Mouse (Mus musculus) WW6 (cell line): ENCODE data around the gene Slc22a23.
"Not testable (repeated sequence)": the region's sequence is repeated elsewhere in the genome, so short reads cannot be mapped to it uniquely, and the experiment has no call there.

ENCODE experiments used
- DNase-seq: peaks from one replicate; pipeline ENCODE4 v3.0.0-alpha.2; 2013; ENCODE audit warnings: low read depth, low spot score

The Slc22a23 gene

DNA sequence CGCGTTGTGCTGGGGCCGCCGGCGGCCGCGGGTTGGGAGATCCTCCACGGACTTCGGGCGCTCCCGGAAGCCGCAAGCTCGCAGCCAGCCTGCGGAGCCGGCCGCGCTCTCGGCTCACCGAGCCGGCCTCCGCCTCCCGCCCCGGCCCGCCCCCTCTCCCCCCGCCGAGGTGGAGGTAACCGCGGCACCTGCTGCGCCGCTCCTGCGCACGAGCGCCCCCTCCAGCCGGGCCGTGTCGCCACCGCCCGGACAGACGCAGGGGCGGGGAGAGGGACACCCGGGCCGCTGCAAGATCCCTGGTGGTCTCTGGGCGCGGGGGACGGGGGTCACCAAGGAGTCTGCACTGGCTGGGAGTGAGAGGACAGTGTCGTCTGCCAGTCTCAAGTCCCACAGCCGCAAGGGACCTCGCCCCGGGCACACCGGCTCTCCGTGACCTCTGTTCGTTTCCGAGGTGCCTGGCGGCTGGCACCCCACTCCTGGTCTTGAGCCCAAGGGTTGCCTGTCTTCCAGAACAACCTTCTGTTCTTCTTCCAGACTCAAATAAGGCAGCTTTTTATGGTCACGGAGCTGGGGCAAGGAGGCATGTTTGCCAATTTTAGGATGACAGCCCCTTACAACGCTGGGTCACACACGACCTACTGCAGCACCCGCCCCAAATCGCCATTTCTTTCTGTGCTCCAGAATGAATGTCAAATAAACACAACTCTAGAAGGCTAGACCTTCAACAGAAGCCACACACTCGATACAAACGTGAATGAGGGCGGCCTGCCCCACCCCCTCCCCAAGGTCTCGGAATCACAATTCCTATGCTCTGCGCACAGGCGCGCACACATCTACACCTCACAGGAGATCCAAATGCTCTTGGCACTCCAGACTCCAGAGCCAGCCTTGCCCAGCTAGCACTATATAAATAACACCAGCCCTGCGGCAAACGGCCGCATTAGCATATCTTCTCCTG lies at the start of gene Slc22a23:
Gene Slc22a23 (minus strand): TSS at position 55 of the 958 bp plus-strand sequence.
- no peak for DNase-seq

DNA sequence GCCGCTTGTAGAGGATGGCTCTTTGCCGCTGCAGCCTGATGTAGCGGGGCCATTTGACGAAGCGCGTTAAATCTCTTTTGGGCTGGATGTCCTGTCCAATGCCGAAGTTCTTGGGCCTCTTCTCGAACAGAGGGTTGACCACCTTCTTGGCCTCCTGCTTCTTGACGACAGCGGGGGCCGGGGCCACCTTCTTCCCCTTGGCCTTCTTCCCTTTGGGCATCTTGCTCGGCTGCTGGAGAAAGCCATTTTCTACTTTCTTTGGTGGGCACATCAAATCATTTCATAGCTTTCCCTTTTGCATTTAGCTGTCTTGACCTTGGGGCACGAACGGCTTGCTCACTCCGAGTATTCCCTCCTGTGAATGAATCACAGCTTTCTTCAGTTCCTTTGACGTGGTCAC lies 49.3 kb upstream of the Slc22a23 start:
- not testable (repeated sequence) for DNase-seq

DNA sequence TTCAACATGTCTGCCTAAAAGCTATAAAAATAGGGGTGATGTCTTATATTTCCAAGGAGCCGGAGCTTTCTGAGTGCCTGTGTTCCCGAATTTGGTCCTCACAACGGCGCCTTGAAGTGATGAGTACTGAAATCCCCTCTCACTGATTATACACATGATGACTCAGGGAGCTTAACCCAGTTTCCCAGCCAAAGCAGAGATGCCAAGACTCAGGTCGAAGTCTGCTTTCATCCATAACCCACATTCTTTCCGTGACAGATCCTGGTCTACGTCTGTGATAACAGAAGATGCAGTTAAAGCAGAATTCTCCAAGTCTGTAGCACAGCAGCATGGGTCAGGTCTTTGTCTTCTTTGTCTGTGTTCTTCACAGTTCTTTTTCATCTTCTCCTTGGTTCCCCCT lies 47.4 kb upstream of the Slc22a23 start:
- DNase-seq = no peak

DNA sequence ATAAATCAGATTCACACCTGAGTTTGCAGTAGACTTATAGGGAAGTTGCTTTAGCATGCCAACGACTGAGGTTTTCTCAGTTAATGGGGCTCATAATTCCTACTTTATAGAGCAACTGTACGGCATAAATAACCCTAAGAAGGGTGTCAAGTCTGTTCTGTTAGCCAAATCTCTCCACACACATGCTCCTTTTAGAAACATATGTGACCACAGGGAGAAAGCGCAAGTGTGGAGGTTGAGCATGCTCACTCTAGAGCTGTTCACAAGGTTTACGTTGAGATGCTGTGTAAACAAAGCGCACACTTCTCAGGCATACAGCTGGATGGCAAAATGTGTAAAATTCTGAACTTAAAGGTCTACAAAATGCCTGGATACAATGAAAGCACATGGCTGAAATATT lies 43.2 kb upstream of the Slc22a23 start:
- no peak for DNase-seq

DNA sequence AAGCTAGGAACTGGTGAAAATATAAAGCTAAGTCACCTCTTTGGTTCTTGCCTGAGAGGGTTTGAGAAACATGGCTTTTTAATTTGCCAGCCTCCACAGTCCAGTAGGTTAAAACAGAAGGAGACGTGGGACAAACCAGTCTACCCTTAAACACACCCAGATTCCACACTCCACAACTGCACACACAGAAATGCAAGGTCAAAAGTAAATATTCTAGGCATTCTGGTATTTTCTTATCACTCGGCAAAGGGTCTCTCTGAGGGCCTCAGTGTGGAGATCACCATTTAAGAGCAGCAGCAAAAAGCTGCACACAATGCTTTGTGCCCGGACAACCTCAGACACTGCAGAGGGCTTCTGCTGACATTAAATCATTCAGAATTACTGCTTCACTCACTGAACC lies 38.4 kb upstream of the Slc22a23 start:
- DNase-seq = no peak

DNA sequence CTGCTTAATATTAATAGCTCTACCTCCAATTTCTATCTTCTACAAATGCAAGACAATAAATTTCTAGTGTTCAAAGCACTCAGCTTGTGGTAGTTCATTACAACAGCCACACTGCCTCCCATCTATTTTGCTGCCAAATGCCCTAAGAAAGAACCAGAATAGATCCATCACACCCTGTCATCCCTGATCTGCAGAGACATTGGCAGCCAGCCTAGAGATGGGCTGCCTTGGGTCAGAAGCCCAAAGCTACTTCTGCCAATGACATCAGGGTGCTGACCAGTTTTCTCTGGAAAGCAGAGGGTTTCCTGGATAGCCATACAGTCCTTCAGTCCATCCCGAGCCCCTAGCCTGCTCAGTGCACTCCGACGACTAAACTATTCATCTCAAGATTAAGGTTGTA lies 33.9 kb upstream of the Slc22a23 start:
- DNase-seq = no peak

DNA sequence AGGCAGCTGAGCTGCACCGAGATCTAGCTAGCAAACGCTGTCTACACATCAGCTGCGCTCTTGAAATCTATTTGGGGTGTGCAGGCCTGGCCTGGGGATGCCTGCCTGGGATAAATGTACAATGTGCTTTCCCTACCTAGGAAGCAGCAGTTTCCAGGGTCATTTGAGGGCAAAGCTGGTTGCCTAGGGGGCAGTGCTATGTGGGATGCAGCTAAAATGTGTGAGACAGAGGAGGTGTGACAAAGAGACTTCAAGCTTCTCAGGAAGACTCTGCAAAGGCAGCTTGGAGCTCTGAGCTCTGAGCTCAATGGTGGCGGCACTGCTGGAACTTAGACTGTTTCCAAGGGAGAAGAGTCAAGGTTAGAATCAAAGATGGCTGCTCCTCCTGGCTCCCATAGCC lies 30.2 kb upstream of the Slc22a23 start:
- no peak for DNase-seq

DNA sequence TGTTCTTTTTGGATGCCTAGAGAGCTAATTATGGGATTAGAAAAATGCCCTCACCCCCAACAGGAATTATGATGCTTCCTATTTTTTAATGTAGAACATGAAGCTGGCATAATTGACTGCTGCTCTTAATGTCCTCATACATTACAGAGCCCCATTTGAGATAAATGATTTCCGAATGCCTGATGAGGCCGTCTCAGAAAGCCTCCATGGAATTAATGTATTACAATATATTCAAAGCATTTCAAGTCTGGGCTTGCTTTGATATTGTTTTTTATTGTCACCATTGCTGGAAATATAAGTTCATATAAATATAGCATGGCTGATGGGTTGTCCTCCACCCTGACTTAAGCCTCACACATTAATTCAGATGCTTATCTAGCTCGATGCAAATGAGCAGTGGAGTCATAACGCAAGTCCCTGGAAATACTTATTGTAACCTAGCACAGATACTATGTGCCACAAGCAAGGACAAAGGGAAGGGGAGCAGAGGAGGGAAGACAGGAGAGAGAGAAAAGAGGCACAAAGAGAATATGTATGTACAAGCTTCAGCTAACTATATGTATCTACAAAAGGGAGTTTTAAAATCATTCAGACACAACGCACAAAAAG lies 28.0 kb upstream of the Slc22a23 start:
- DNase-seq = no peak

DNA sequence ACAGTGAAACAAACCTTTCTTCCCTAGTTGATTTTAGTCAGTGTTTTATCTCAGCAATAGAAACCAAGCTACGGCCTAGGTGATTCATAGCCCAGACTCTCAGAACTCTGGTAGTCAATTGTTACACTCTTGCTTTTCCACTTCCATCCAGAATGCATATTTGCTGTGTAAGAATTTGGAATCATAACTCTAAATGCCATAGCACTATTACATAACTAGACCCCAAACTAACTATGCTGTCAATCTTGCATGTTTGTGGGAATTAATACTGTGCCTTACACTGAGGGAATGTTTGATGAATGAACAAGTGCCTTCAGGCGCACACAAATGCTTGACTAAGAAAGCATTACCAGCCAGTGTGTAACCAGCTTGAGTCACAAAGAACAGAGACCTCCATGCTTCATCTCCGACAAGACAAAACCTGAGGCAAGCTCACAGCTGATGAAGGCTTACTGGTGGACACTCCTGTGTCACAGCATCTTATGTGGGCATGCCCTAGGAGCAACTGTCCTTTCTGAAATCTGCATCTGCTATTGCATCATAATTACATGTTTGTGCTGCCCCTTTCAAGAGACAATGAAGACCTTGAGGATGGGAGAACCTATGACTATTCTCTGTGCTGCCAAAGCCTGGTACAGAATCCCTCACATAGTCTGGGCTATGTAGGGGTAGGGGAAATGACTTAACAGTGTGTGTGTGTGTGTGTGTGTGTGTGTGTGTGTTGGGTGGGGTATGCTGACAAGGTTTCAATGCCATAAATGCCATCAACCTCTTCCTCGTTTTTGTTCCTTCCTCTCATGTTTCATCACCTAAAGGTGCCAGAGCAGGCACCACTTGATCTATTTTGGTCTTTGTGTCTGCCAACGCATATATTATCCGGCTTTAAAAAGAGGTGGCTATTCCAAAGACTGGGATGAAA lies 27.2 kb upstream of the Slc22a23 start:
- DNase-seq = no peak

DNA sequence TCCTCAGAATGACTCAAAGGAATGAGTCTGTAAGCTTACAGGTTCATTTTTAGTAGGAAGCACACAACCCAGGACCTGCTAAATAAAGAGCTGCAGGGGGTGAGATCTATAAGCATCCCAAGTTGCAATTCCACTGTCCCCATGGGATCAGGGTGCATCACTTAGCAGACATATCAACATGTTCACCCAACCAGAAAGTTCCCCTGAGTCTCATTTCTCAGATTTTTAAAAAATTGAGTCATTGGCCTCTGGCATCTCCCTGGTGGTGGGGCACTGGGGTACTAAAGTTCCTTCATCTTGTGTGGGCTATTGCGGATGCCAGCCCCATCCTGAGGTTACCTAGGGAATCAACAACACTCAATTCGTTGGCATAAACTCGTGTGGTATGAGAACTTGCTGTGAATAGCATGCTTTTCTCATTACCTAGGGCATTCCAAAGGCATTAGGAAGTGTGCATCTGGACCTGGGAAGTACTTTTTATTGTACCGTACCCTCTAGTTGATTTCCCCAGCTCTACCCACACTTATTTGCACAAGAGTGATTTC lies 25.4 kb upstream of the Slc22a23 start:
- no peak for DNase-seq

DNA sequence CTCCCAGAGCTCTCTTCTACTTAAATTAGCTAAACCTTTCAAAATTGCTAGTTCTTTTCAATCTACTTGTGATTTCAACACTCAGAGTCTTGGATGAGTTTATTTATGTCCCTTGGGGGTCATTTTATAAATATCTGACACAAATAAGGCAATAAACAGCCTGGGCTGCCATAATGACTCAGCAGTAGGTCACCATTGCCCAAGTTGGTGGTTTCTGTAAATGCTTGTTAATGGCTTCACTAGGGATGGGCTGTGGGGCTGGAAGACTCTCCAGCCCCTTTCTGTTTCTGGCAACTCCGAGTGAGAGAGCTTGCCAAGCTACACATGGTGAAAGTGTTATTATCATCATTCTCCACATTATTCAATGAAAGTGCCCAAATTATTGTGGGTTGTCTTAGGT lies 20.2 kb upstream of the Slc22a23 start:
- no peak for DNase-seq

DNA sequence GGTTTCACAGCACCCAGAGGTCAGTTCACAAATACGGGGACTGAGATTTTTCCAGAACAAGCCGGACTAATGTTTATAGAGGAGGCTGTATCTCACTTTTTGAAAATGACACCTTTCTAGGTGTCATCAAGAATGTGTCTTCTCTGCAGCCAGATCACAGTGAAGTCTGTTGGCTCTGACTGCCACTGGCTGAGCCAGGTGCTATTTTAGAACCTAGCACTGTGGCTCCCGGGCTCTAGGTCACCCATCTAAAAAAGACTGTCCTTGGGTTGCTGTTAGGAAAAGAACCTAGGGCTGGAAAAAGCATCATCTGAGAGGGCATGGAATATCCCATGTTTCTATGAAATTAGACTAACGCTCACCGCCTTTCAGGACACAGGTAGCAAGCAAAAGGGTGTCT lies 10.7 kb upstream of the Slc22a23 start:
- DNase-seq = no peak

DNA sequence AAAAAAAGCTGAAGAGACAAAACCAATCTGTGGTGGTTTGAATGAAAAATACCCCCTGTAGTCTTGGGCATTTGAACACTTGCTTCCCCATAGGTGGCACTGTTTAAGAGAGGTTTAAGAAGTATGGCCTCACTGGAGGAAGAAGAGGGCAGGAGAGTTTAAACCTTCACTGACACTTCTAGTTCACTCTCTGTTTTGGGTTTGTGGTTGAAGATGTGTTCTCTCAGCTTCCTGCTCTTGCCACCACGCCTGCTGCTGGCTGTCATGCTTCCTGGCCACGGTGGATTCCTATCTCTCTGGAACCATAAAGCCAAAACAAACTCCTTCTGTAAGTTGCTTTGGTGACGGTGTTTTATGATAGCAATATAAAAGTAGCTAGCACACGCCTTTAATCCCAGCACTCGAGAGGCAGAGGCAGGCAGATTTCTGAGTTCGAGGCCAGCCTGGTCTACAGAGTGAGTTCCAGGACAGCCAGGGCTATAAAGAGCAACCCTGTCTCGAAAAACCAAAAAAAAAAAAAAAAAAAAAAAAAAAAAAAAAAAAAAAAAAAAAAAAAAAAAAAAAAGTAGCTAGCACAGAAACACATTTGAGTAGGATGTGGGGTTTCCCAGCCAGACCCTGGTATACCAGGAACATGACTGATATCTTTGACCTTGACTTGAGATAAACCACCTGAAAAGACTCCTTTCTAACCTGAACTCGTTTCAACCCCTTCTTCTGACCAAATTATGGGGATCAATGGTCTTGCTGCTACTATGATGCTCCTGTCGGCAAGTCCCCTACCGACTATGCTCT lies 10.0 kb upstream of the Slc22a23 start:
- DNase-seq = no peak

DNA sequence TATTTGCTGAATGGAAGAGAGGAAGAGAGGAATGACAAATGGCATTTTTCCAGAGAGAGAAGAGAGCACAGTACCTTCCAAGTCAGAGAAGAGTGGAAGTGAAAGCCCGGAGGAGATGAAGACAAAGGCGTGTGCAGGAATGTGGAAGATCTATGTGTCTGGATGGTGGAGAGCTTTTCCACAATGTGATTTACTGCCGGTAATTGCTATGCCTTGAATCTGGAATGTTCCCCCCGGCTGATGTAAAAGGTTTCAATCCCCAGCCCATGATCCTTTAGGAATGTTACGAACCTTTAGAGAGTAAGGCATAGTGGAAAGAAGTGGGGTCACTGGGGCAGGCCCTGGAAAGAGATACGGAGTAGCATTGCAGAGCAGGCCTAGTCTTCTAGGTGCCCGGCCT lies 8.3 kb upstream of the Slc22a23 start:
- no peak for DNase-seq

DNA sequence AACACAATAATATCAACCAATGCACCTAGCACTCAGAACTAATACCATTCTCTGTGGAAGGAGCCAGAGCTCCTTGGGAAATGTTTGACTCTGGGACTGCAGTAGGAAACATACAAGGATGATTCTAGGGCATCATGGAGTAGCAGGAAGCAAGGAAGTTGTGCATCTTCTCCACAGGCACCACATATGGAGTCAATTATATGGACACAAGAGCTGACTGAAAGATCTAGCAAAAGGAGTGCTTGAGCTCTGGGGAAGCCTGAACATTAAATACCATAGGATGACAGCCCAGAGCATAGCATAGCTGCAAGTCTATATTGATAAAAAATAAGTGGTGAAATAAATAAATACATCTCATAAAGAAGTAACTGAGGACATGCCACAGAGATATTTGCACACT lies 6.5 kb upstream of the Slc22a23 start:
- no peak for DNase-seq

DNA sequence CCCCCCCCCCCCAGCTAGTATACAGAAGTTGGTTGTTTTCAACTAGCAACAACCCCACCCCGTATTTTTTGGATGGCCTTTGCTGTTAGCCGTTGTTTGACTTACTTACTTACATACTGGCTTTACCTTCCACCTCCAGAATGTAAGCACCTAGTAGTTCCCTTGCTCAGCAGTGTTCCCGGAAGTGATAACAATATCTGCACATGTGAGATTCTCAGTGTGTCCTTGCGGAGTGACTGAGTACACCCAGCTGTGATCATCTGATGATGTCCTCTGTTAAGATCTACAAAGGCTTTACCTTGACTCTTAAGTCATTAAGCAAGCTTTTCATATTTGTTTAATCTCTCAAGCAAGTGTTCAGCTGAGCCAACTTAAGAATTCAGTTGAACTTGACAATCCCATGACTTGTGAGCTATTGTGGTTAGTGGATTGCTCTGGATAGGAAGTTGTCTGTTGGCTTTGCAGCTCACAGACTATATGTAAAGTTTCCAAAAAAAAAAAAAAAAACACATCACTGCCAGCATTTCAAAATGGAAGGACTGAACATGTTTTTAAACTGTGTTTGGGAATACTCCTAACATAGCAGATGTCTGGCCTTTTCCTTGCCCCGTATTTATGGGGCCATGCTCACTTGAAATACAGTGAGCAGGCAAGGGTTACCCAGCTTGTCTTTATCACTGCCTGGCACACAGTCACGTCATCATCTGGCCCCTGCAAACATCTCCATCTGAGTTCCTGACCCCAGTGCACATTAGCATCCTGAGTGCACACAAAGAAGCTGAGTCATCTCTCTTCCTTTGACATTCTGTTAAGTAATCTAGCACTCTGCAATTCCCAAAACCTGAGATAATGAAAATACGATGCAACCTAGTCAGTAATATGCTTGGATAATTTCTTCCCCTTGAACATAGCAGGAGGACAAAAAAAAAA lies 3.2 kb upstream of the Slc22a23 start:
- no peak for DNase-seq

DNA sequence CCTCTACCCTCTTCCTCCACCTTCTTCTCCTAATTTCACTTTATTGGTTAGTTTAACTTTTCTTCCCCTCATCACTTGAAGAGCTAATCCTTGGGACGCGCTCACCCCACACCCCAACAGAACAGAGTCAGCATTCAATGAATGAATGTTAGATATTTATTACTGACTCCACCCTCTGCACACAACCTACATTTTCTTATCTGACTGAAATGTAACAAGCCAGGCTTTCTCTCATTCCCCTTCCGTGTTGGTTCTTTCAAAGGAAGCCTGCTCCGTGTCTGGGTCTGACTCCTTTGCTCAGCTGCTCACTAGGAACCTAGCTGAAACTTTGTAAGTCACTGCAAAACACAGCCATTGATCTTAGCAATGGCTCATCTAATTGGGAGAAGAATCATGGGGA lies 1.8 kb upstream of the Slc22a23 start:
- no peak for DNase-seq

DNA sequence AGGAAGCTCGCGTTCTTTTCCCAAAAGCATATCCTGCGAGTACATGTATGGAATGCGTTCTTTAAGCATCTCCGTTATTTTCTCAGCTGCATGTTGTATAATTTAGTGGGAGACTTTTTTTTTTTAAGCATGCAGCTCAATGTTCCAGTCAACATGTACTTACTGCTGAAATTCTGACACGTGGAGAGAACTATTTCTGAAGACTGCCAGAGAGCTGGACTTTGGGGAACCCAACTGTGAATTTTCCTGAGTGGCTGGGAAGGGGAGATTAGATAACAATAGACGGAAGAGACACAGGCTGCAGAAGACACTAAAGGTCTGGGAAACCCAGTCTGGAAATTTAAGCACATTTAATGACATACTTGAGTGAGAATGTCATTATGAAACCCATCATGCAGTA lies 1.3 kb upstream of the Slc22a23 start:
- no peak for DNase-seq

DNA sequence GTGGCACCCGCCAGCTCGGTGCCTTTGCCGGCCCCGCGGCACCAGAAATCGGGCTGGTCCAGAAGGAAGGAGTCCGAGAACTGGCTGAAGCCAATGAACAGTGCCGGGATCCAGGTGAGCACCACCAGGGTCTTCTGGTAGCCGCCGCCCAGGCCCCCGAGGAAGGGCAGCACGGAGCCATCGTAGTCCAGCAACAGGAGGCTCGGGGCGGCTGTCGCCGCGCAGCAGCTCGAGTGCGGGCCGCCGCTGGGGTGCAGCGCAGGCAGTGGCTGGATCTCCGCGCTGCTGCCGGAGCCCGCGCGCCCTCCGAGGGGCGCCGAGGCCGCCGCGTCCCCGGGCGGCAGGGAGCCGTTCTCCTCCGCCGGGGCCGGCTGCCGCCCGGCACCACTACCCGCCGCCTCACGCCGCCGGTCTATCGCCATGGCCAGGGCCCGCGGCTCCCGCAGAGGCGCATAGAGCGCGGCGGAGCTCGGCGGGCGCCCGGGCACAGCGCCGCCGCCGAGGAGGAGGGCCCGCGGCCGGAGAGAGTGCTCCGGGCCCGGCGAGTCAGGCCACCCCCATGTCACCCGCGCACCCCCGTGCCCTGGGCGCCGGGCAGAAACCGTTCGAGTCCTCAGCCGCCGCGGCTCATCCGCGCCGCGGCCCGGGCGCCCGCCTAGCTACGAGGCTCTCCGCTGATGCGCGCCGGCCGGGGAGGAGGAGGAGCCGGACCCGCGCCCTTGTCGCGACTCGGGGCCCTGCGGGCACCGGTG lies 430 bp downstream of the Slc22a23 start:
- DNase-seq = no peak
